2 mouse cellular contexts compared by ENCODE assay signal in the genomic region with DNA sequence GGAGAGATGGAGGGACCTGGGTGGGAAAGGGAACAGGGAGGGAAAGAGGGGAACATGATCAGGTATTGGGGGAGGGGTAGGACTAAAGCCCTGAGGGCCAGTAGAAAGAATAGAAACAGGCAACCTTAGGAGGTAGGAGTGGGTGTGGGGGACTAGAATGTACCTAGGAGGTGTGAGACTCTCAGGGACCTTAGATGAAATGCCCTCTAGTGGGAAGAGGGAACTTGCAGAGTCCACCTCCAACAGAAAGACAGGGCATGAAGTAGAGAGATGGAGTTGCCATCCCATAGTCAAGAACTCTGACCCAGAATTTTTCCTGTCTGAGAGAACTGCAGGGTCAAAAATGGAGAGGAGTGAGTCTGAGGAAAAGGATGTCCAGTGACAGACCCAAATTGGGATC.
TF ChIP-seq lines count a peak whose summit lies in the region.

No protein-coding gene starts in this region.

TF ChIP-seq in CH12.LX, 34 proteins besides CTCF, POLR2A, EP300 and RAD21:
- TF ChIP-seq SMC3 (IDR thresholded peaks at IDR 0.05; ENCODE audit: low read depth, low read length) = peak; percentile 62
- no peak for TF ChIP-seq ZKSCAN1 (IDR thresholded peaks at IDR 0.05; ENCODE audit: borderline replicate concordance, low read depth, low read length)

TF ChIP-seq in MEL, 35 proteins besides CTCF, POLR2A, EP300 and RAD21:
- TF ChIP-seq UBTF (IDR thresholded peaks at IDR 0.05; ENCODE audit: borderline replicate concordance, insufficient read depth, low read depth, low read length) (no peak), SMC3 (IDR thresholded peaks at IDR 0.05; ENCODE audit: low read depth, low read length) (peak; percentile 19), SIN3A (IDR thresholded peaks at IDR 0.05; ENCODE audit: low read length) (no peak)
